Mouse (Mus musculus) lung, adult 2 months (tissue): ENCODE data around the gene Psmd8.

Source experiments
- CTCF ChIP-seq: fragments of 200-500 bp; IDR thresholded peaks from 2 replicates; pipeline ENCODE4 v1.5.1; 2011; ENCODE audit warnings: mild to moderate bottlenecking, low read length, control low read depth; ENCODE audit not compliant: insufficient read depth
- POLR2A ChIP-seq: fragments of 200-500 bp; IDR thresholded peaks from 2 replicates; pipeline ENCODE4 v1.6.1; 2011; ENCODE audit warnings: low read depth, mild to moderate bottlenecking, control low read depth, low read length, borderline replicate concordance; ENCODE audit errors: extremely low read depth

DNA sequence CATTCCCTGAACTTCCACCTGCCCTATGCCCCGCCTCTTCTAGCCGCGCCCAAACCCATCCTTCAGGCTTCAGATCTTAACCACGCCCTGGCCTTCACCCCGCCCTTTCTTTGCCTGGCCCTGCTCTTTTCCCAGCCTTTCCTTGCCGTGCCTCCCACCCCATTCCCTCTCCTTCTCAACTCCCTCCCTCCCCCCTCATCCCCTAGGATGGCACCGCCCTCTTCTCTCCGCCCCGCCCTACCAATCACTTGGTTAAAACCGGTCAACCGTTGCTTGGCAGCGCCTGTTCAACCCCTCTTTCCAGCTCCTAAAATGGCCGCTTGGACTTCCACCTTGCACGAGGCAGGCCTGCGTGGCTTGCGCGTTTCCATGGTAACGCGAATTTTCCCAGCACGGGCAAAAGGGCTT, 33.2 kb upstream of the Psmd8 start, which contains the start of gene Catsperg1:
- TF ChIP-seq CTCF (no peak), POLR2A (no peak)
